Mouse (Mus musculus) cerebellum, adult 2 months (tissue): Measurements from ENCODE around the gene Gjb1.

Source experiments
- CTCF ChIP-seq: fragments of 200-500 bp; IDR thresholded peaks from 2 replicates; pipeline ENCODE4 v1.5.1; 2011; ENCODE audit warnings: low read depth, mild to moderate bottlenecking, control low read depth, low read length, moderate library complexity, borderline replicate concordance; ENCODE audit not compliant: insufficient read depth
- POLR2A ChIP-seq: fragments of 200-500 bp; IDR thresholded peaks from 2 replicates; pipeline ENCODE4 v1.6.1; 2011; ENCODE audit warnings: low read length, control low read depth, borderline replicate concordance; ENCODE audit not compliant: insufficient read depth

DNA sequence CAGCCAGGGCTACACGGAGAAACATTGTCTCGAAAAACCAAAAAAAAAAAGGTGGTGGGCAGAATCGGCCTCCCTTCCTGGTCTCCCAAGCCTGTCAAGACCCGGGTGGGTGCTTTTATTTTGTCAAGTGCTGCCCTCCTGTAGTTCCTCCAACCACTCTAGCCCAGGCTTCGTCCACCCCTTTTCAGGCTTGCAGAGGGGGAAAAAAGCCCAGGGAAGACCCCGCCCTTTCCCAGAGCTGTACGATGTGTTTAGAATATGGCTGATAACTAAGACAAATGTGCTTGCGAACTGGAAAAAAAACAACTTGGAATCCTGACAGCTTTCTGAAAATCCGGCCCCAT lies 44.2 kb upstream of the Gjb1 start:
- TF ChIP-seq POLR2A: no peak
- TF ChIP-seq CTCF: no peak
